Mouse (Mus musculus) liver, embryonic 13.5 days (tissue): ENCODE measurements at regions not wholly inside any gene's neighbourhood (a gene's known extent, or its start where the extent isn't known, plus 50 kb on each side); places are given as distances from the start of the nearest gene placed in this dataset.

Experiments used
- ATAC-seq: fragments of 200-750 bp; cut with Nextera tagmentation; 2 replicates; pipeline ENCODE4 v1.8.0; 2017; ENCODE audit warnings: low read depth, mild to moderate bottlenecking, moderate number of reproducible peaks, moderate library complexity
- DNase-seq: peaks from one replicate; pipeline ENCODE4 v3.0.0; 2022
- H3K27ac ChIP-seq: fragments of 300-500 bp; sonication (generic); 2 replicates; pipeline ENCODE4 v1.5.1; 2015; ENCODE audit warnings: moderate library complexity, mild to moderate bottlenecking, inconsistent platforms
- H3K27me3 ChIP-seq: fragments of 300-500 bp; sonication (generic); 2 replicates; pipeline ENCODE4 v1.6.1; 2015; ENCODE audit warnings: mild to moderate bottlenecking, inconsistent platforms
- H3K36me3 ChIP-seq: fragments of 300-500 bp; sonication (generic); 2 replicates; pipeline ENCODE4 v1.6.1; 2015; ENCODE audit warnings: mild to moderate bottlenecking, inconsistent platforms
- H3K4me1 ChIP-seq: fragments of 300-500 bp; sonication (generic); replicated peaks from 2 replicates; pipeline ENCODE4 v1.6.1; 2015; ENCODE audit warnings: inconsistent platforms
- H3K4me2 ChIP-seq: fragments of 300-500 bp; sonication (generic); 2 replicates; pipeline ENCODE4 v1.6.1; 2015; ENCODE audit warnings: inconsistent platforms, mild to moderate bottlenecking, moderate library complexity
- H3K4me3 ChIP-seq: fragments of 300-500 bp; sonication (generic); replicated peaks from 2 replicates; pipeline ENCODE4 v1.5.1; 2015; ENCODE audit warnings: mild to moderate bottlenecking, inconsistent platforms
- H3K9ac ChIP-seq: fragments of 300-500 bp; sonication (generic); 2 replicates; pipeline ENCODE4 v1.6.1; 2015; ENCODE audit warnings: mild to moderate bottlenecking, inconsistent platforms
- H3K9me3 ChIP-seq: fragments of 300-500 bp; sonication (generic); replicated peaks from 2 replicates; pipeline ENCODE4 v1.6.1; 2016; ENCODE audit warnings: inconsistent platforms
- WGBS: fragments of 180-500 bp; shearing (Covaris S2); methylation state at CpG from one replicate; pipeline ENCODE4 v1.1.7; 2015; ENCODE audit not compliant: insufficient replicate concordance; 5-methylcytosine and 5-hydroxymethylcytosine counted together

DNA sequence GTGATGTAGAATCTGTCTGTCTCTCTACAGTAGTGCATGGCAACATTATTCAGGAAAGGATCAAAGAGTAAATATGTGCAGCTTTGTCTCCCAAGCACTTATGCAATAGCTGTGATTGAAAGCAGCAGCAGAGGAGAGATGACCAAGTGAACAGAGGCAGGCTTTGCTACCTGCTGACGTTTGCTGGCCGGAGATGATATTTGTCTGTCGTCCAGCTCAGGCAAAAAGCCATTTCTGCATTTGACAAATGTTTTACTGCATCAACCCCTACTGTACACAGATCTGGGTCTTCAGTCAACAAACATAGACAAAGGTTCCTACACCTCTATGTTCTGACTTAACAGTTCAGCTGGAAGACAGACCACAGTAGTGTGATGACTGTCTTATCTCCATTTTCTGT lies 166.3 kb upstream of the Ctbp2 start:
- Histone ChIP-seq H3K4me3 (no peak overlapping the region), H3K4me2 (no peak overlapping the region), H3K4me1 (no peaks in the 10 kb centered on the region), H3K9me3 (no peaks in the 10 kb centered on the region), H3K9ac (no peak overlapping the region), H3K36me3 (no peaks in the 10 kb centered on the region), H3K27me3 (no peaks in the 10 kb centered on the region), H3K27ac (no peak overlapping the region)
- ATAC-seq (no peak), DNase-seq (no peak)
- 58% methylated on average over 3 of the region's 3 CpGs for WGBS

DNA sequence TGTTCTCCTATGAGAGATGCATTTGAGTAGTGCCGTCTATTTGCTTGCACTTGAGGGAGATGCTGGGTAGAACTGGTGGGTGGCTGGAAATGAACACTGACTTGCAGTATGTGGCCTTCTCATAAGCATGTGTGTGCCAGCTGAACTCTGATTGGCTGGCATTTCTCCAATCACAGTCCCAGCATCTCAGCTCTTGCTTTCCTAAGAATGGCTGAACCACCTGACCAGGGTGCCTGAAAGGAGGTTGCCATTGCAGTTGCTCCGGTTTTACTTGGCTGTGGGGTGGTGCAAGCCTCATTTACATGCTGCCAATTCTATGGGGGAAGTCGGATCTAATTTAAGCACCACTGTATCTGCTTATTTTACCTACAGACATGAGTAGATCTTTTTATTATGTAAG lies 164.1 kb upstream of the Ctbp2 start:
- no peak overlapping the region for H3K27ac ChIP-seq
- H3K4me2 ChIP-seq, result no peak overlapping the region
- no peaks in the 10 kb centered on the region for H3K9me3 ChIP-seq
- ATAC-seq, result no peak
- H3K27me3 ChIP-seq, result no peaks in the 10 kb centered on the region
- H3K9ac ChIP-seq, result no peak overlapping the region
- no peaks in the 10 kb centered on the region for H3K36me3 ChIP-seq
- no peak for DNase-seq
- H3K4me3 ChIP-seq, result no peak overlapping the region
- WGBS, result 46% methylated on average over 3 of the region's 3 CpGs
- no peaks in the 10 kb centered on the region for H3K4me1 ChIP-seq

DNA sequence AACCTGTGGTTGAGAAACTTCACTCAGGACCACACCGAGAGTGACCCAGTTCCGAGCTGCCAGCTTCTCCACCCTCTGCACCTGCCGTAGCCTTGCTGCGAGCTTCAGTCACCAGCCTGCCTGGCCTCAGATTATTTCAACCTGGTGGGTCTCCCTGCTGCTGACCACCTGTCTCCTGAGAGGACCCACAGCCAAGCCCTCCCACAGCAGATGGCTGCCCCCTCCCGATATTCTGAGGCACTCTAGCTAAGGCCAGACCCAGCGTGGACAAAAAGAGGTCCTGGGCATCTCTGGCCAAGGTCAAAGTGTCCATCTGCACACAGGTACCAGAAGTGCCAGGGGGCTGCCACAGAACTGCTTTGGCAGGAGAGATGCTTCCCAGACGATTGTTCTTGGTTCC lies 162.7 kb upstream of the Ctbp2 start:
- H3K9ac ChIP-seq, result no peak overlapping the region
- H3K4me3 ChIP-seq, result no peak overlapping the region
- H3K36me3 ChIP-seq, result no peaks in the 10 kb centered on the region
- no peak for DNase-seq
- no peak overlapping the region for H3K4me2 ChIP-seq
- H3K9me3 ChIP-seq, result no peaks in the 10 kb centered on the region
- 70% methylated on average over 7 of the region's 7 CpGs for WGBS
- H3K27me3 ChIP-seq, result no peaks in the 10 kb centered on the region
- H3K4me1 ChIP-seq, result no peaks in the 10 kb centered on the region
- H3K27ac ChIP-seq, result no peak overlapping the region
- ATAC-seq, result no peak

DNA sequence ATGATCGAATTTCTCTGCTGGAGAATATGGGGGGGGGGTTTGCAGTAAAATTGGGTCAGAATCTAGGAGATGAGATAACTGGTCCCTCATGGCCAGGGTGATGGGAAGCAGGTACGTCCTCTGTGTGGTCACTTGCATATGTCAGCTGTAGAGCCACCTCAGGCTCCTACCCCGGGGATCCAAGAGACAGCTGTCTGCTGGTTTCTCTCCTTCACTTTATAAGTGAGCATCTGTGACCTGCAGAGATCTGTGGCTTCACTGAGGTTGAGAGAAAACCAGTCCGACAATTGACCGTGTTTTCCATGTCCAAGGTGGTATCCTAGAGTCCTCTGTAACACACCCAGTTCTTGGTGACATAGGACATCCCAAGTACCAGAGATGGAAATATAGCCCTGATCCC lies 162.1 kb upstream of the Ctbp2 start:
- Histone ChIP-seq H3K9ac (no peak overlapping the region), H3K36me3 (no peaks in the 10 kb centered on the region), H3K4me2 (no peak overlapping the region), H3K4me1 (no peaks in the 10 kb centered on the region), H3K27ac (no peak overlapping the region), H3K4me3 (no peak overlapping the region), H3K9me3 (no peaks in the 10 kb centered on the region), H3K27me3 (no peaks in the 10 kb centered on the region)
- WGBS, result 59% methylated on average over 5 of the region's 5 CpGs
- DNase-seq (no peak), ATAC-seq (no peak)

DNA sequence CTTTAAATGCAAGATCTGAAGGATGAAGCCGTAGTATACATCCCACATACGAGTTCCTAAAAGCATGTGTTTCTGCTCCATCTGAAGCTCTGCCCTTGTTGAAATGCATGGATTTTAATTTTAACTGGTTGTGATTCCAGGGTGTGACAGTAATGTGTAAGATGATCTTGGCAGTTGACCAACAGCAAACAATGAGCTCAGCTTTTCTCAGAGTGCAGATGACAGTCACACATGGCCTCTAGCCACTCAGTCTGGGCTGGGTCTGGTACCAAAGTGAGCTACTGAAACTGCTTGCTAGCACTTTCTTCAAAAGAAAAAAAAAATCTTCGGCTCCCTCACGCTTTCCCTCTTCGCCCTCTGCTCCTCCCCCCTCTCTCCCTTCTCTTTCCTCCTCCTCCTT lies 138.0 kb upstream of the Ctbp2 start:
- H3K27ac ChIP-seq, result no peak overlapping the region
- no peaks in the 10 kb centered on the region for H3K9me3 ChIP-seq
- no peaks in the 10 kb centered on the region for H3K4me1 ChIP-seq
- no peak overlapping the region for H3K9ac ChIP-seq
- H3K36me3 ChIP-seq, result no peaks in the 10 kb centered on the region
- H3K4me3 ChIP-seq, result no peak overlapping the region
- DNase-seq (no peak), ATAC-seq (no peak)
- no peaks in the 10 kb centered on the region for H3K27me3 ChIP-seq
- WGBS, result 65% methylated on average over 5 of the region's 5 CpGs
- no peak overlapping the region for H3K4me2 ChIP-seq

DNA sequence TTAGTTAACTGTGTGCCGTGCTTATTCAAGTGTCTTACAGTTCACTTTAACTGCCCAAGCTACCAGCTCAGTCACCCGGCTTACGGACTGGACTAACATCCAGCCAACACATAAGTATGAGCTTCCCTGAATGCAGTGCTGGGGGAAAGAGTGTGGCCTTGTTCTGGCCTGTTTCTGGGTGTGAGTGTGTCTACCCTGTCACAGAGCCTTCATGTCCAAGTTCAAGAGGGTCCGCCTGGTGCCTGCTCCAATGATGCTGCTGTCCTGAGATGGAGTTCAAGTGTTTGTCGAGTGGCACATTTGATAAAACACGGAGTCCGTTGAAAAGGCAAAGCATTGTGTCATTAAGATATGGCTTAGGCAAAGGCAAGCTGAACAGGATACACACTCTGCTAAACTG lies 135.0 kb upstream of the Ctbp2 start:
- H3K4me2 ChIP-seq, result no peak overlapping the region
- no peak overlapping the region for H3K27ac ChIP-seq
- no peaks in the 10 kb centered on the region for H3K36me3 ChIP-seq
- H3K4me1 ChIP-seq, result no peaks in the 10 kb centered on the region
- H3K4me3 ChIP-seq, result no peak overlapping the region
- 82% methylated on average over 7 of the region's 7 CpGs for WGBS
- H3K9ac ChIP-seq, result no peak overlapping the region
- no peak for DNase-seq
- H3K27me3 ChIP-seq, result no peaks in the 10 kb centered on the region
- H3K9me3 ChIP-seq, result no peaks in the 10 kb centered on the region
- no peak for ATAC-seq

DNA sequence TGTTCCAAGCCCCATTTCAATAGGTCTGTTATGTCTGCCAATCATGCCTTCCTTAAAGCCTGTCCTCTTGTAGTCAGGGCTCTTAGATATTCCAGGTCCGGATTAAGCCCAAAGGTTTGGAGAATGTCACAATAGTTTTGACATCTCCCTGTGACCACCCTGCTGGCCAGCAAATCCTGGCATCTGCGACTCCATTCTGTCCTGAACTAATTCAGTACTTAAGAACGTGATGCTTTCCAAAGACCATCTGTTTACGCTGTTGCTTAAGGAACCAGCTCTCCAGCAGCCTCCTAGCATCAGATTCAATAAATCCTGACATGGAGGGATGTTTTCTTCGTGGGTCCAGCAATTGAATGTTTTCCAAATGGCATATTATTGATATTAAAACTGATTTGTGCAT lies 132.7 kb upstream of the Ctbp2 start:
- no peaks in the 10 kb centered on the region for H3K4me1 ChIP-seq
- no peaks in the 10 kb centered on the region for H3K27me3 ChIP-seq
- no peak overlapping the region for H3K9ac ChIP-seq
- ATAC-seq (no peak), DNase-seq (no peak)
- no peaks in the 10 kb centered on the region for H3K9me3 ChIP-seq
- H3K27ac ChIP-seq, result no peak overlapping the region
- 52% methylated on average over 5 of the region's 5 CpGs for WGBS
- no peak overlapping the region for H3K4me3 ChIP-seq
- no peaks in the 10 kb centered on the region for H3K36me3 ChIP-seq
- no peak overlapping the region for H3K4me2 ChIP-seq

DNA sequence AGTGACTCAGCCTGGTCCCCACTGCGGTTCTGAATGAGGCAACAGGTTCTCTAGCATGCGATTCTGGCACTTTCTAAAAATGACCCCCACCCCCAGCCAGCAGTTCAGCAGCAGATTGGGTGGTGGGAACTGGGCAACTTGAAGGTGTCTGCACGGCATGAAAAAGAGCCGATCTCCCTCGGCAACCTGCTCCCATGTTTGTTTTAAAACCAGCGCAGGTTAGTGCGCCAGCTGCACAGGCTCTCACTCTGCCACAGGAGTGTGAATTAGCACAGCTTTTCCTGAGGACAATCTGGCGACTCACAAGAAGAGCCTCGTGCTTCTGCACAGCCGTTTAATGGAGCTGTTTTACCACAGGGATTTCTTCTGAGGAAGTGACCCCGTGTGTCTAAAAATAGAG lies 120.4 kb upstream of the Ctbp2 start:
- no peaks in the 10 kb centered on the region for H3K9me3 ChIP-seq
- no peak overlapping the region for H3K9ac ChIP-seq
- ATAC-seq, result no peak
- H3K4me3 ChIP-seq, result no peak overlapping the region
- no peaks in the 10 kb centered on the region for H3K4me1 ChIP-seq
- H3K4me2 ChIP-seq, result no peak overlapping the region
- H3K36me3 ChIP-seq, result no peaks in the 10 kb centered on the region
- 40% methylated on average over 11 of the region's 11 CpGs for WGBS
- DNase-seq, result no peak
- no peak overlapping the region for H3K27ac ChIP-seq
- no peaks in the 10 kb centered on the region for H3K27me3 ChIP-seq

DNA sequence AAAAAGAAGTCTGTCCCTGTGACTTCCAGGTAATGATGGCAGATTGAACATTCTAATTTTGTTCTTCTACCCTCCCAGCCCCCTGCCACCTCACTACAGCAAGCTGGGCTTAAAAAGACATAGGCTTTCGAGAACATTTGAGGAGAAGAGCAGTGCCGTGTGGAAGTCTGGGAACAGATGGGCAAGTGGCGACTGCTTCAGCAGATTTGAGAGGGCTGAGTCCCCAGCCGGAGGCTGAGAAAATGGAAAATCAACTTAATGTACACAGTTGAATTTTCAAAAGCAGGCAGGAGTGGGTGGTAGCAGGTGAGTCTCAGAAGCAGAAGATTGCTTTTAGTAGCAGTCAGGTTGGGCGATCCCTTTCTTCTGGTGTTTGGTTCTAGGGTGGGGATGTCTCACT lies 110.2 kb upstream of the Ctbp2 start:
- H3K4me2 ChIP-seq, result no peak overlapping the region
- H3K27me3 ChIP-seq, result no peaks in the 10 kb centered on the region
- H3K9me3 ChIP-seq, result no peaks in the 10 kb centered on the region
- no peak overlapping the region for H3K27ac ChIP-seq
- ATAC-seq (no peak), DNase-seq (no peak)
- no peaks in the 10 kb centered on the region for H3K4me1 ChIP-seq
- no peaks in the 10 kb centered on the region for H3K36me3 ChIP-seq
- whole genome bisulfite sequencing, result 71% methylated on average over 5 of the region's 5 CpGs
- H3K4me3 ChIP-seq, result no peak overlapping the region
- H3K9ac ChIP-seq, result no peak overlapping the region

DNA sequence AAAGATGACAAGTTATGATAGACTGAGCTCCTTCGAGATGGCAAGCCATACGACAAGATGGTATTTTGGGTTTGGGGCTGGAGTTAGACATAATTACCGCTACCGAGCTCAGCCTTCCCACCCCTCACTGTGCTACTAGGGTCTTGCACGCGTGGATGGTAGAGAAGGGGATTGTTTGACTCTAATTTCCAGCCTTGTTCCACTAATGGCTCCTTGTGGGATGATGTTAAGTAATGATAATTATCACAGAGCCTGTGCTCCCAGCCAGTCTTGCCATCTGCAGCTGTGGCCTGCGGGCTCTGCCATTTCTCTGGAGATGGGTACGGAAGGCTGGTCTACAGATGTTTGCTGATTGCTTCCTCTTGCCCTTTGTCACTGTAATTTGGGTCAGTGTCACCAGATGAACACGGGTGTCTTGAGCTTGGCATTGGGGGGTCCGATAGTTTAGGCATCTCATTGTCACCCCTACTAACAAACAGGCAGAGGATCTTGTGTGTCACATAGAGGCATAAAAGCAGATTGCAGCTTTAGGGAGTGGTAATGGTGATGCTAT lies 108.8 kb upstream of the Ctbp2 start:
- Histone ChIP-seq H3K27me3 (no peaks in the 10 kb centered on the region), H3K9me3 (no peaks in the 10 kb centered on the region), H3K9ac (no peak overlapping the region), H3K27ac (no peak overlapping the region), H3K4me1 (no peaks in the 10 kb centered on the region), H3K36me3 (no peaks in the 10 kb centered on the region), H3K4me3 (no peak overlapping the region), H3K4me2 (no peak overlapping the region)
- no peak for DNase-seq
- ATAC-seq, result no peak
- WGBS, result 73% methylated on average over 10 of the region's 10 CpGs

DNA sequence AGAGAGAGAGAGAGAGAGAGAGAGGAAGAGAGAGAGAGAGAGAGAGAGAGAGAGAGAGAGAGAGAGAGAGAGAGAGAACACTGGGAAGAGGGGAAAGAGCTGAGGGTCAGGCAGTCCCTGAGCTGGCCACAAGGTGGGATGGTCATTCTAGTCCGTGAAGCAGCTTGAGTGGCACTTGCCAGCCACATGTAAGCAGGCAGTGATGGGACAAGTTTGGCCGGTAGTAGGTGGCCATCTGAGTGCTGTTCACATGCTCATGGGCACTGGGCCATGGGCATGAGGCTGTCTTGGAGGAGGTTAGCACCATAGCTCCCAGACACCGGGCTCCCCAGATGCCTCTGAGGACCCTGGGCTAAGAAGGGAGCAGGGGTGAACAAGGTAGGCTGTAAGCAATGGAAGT lies 106.7 kb upstream of the Ctbp2 start:
- Histone ChIP-seq H3K4me3 (no peak overlapping the region), H3K27me3 (no peaks in the 10 kb centered on the region), H3K4me2 (no peak overlapping the region), H3K9ac (no peak overlapping the region), H3K4me1 (no peaks in the 10 kb centered on the region), H3K9me3 (no peaks in the 10 kb centered on the region), H3K27ac (no peak overlapping the region), H3K36me3 (no peaks in the 10 kb centered on the region)
- no peak for DNase-seq
- WGBS, result 39% methylated on average over 3 of the region's 3 CpGs
- no peak for ATAC-seq

DNA sequence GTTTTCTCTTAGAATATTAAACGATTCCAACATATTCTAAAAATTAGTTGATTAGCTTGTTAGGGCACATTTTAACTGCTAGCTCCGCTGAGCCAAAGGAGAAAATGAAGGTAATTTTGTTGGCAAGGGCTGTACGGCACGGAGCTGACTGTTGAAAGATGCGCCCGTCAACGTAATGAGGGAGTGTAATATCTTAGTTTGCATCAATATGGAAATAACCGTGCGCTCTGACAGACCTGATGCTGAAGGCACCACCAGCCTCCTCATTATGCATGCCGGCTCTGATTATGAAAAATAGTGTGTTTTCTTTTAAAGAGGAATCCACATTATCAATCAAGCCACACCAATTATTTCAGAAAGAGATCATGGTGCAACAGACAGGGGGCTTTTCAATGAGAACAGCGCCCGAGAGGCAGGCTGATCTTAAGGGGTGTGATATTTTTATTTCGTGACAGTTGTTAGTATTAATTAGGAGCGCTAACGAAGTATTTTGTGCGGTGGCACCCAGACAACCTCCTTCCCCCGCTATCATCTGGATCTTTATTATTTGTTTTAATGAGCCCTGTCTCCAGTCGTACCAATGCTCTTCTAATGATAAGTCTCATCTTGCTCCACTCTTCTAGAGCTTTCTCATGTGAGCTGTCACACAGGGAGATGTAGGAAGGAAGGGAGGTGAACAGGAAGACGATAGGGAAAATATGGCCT lies 99.9 kb upstream of the Ctbp2 start:
- Histone ChIP-seq H3K27ac (no peak overlapping the region), H3K4me1 (no peaks in the 10 kb centered on the region), H3K4me2 (no peak overlapping the region), H3K36me3 (no peaks in the 10 kb centered on the region), H3K27me3 (no peaks in the 10 kb centered on the region), H3K9ac (no peak overlapping the region), H3K4me3 (no peak overlapping the region), H3K9me3 (no peaks in the 10 kb centered on the region)
- DNase-seq, result no peak
- WGBS, result 82% methylated on average over 19 of the region's 19 CpGs
- no peak for ATAC-seq
